Mouse (Mus musculus): ENCODE data around the gene Znrf1.
A peak's percentile ranks its signal among the peaks of the same experiment; 100 is the strongest.

Gene Znrf1

DNA sequence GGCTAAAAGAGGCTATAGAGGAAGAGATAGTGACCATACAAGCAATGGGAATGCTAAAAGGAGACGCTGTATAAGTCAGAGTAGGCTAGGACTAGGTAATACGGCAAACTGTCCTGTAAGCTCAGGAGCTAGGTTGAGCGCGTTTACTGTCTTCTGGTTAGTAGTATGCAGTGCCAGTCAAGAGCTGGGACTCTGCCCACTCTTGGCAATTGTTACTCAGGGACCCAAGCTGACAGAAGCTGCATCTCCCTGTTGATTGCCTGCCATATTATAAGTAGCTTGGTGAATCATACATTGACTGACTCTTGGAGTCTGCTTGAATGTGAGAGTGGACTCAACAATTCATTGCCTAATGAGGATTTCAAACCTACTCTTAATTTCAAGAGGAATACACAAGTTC, 66.2 kb downstream of the Znrf1 start:
- peak; percentile 67 to 76 for DNase-seq

DNA sequence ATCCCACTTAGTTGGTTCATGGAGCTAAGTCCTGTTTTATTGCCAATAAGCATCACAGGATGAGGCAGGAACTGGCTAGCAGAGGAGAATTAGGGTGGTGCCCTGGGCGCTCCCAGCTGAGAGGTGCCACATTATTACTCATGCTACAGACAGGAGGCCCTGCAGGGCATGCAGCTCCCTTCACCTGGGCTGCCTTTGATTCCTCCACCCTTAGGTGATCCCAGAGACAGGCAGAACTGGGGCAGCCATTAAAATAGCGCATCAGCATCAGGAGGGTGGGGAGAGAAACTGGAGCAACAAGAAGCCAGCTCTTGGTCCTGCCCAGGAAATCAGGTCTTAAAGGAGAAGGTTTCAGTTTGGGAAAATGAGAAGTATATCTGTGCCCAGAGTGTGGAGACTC, 69.1 kb downstream of the Znrf1 start:
- DNase-seq = no peak

DNA sequence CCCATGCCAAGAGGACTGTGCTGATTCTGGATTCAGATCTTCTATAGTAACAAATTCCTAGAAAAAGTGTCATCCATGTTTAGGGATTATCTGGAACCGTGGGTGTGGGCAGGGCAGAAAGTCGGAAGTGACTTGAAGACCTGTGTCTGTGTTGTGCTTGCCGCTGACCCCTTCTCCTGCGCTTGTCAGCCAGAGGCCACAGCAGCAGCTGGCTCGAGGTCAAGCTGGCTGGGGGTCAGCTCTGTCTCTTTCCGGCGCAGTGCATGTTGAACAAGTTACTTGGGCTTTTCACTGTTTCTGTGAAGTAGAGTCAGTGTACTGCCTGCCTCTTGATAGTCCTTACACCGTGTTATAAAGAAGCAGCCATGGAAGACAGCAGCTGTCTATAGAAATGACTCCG, 71.1 kb downstream of the Znrf1 start:
- DNase-seq = no peak

DNA sequence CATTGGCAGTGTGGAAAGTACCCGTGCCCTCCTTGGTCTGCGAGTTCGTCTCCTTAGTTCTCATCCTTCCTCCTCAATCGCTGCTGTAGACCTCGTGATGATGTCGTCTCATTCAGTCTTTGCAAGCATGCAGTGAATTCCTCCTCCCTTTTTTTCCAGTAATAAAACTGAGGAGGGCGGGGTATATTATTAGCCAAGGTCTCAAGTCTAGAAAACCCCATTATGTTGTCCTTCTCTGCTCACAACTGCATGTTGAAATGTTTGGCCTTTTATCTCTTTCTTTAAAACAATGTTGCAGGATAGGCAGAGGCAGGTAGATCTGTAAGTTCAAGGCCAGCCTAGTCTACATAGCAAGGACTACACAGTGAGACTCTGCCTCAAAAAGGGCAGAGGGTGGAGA, 71.5 kb downstream of the Znrf1 start:
- DNase-seq = no peak

DNA sequence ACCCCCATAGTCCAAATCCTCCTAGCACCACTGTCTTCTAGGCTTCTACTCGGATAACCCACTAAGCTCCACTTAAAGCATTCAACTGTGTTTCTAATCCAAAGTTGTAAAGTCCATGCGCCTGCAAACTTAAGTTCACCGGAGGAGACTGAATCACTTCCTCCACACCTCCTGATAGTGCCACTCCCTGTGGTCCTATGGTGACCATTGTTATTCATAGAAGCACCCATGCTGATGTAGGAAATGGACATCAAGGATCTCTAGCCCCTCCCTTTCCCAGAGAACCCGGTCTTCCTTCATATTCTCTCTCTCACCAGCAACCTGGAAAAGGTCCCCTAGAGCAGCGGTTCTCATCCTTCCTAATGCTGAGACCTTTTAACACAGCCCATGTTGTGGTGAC, 77.3 kb downstream of the Znrf1 start:
- DNase-seq = no peak

DNA sequence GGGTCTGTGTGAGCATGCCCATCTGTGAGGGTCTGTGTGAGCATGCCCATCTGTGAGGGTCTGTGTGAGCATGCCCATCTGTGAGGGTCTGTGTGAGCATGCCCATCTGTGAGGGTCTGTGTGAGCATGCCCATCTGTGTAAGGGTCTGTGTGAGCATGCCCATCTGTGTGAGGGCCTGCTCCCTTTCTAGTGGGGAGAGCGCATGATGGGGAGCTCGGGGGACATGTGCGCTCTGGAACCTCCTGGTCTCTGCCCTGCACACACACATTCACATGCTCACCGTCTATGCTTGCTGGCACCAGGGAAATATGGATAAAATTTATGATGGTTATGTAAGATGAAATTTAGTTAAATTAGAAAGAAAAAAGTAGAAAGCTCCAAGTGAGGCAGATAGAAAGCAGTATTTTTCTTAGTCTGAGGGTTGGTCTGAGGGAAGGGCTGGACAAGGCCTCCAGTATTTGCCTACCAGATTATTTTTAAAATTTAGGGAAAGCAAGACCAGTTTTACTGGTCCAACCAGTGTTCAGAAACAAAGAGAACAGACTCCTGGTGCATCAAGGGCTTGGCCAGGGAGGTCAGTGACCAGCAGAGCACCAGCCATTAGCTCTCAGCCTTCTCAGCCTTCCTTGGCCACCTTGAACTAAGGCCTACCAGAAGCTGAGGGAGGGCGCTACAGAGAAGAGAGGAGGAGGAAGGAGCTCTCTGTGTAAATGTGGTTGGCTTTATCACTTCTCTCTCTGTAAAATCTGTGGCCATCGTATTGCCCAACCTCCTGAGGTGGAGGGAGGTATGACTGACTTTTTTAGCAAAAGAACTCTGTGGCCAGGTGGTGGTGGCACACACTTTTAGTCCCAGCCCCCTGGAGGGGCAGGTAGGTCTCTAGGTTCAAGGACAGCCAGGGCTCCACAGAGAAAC, 79.1 kb downstream of the Znrf1 start:
- no peak for DNase-seq

DNA sequence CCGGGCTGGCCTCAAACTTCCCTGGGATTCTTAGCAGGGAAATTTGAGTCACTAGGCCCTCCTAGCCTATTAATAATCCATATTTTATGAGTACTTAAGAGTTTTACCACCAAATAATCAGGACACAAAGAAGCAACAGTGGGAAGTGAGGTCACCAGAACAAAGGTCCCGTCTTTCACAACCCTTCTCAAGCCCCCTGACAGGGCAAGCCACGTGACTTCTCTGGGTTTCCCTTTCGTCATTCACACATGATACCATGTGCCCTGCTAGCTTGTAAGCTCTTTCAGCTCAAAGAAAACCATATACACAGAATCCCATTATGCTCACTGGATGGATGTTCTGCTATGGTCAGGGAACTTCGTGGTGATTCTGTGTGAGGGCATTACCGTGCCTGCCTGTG, 81.9 kb downstream of the Znrf1 start:
- DNase-seq = no peak

DNA sequence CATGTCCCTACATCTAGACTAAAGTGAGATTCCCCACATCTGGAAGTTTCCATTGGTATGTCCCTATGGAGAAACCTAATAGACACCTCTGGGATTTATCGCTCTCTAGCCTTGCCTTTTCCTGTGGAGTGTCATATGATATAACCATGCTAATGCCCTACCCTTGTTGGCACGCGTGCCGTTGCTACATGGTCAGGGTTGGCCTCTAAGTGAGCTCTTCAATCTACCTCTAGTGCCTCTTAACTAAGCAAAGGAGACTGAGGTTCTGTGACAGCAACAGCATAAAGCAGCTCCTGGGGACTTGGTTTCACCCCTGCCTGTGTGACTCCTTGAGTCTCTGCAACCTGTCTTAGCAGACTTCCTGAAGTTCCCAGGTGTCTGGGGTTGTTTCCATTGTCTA, 82.4 kb downstream of the Znrf1 start:
- no peak for DNase-seq

DNA sequence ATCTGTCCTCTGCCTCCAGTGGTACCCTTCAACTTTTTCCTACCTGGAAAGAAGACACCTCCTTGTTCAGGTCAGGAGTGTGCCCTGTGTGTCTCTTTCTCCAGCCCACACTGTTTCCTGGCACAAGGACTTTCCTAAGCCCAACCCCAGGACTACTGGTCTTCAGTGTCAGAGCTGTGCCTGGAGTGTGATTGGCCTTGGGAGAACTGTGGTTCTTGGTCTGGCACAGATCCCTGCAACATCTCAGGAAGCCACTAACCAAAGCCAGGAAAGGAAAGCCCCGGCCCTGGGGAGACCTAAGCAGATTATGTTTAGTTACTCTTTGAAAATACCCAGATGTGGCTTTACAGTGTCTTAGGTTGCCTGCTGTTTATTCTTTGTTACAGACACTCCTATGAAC, 84.0 kb downstream of the Znrf1 start:
- DNase-seq = no peak

DNA sequence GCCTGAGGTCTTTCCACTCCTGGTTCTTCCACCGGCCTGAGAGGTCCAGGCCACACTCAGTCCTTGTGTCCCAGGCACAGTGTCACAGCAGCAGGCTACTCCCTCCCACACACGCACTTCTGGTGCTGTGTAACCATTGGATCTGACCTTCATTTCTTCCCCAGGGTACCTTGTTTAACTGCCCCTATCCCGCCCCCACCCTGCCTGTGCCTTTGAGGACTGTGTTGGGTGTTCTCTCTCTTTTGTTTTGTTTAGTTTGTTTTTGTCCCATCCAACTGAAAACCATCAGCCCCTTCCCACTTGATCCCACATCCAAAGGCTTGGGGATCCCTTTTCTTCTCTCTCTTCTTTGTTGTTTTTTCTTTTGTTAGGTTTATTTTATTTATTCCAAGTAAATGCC, 86.2 kb downstream of the Znrf1 start:
- no peak for DNase-seq

DNA sequence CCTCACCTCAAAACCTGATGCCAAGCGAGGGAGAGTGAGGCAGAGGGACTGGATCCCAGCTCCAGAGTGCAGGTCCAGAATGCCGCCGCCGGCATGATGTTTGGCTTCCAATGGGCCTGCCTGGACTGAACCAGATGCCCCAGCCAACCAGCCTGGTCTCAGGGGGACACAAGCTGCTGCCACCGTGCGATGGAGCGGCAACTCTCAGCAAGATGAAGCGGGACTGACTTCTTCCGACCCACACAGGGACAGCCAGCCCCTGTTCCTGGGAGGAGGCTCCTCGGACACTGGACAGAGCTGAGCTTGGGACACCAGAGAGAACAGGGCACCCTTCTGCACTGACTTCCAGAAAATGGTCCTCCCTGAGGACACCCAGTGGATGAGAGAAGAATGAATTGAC, 86.7 kb downstream of the Znrf1 start:
- DNase-seq = peak in 1 of 2 experiments; percentile 11

DNA sequence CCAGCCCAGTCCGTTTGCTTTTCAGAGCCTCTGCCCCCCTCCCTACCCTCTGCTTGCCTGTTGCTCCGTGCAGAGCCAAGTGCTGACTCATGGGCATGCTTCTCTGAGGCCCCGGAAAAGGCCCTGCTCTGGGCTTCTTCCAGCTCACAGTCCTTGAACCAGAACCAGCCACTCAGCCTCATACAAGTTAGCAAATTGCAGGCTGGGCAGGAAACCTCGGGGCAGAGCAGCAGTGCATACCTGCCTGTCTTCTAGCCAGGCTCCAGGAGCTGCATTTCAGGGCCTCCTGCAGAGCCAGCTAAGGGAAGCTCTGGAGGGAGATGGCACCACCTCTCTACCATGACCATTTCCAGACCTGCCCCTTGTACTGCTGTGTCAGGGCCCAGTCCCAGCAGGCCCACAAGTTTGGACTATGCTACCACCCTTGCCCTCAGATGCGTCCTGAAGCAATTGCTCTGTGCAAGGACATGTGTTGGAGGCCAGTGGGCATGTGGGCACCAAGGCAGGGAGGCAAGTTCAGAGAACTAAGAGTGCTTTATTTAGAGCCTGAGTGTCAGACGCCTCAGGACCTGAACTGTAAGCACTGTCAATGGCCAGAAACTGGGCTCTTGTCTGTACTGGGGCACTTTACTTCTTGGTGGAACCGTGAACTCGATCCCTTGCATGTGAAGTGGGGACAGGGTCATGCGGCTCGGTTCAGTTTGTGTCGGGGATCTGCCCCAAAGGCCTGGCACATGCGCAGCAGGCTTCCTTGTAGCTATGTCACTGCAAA, 88.4 kb downstream of the Znrf1 start:
- peak; percentile 75 to 78 for DNase-seq

DNA sequence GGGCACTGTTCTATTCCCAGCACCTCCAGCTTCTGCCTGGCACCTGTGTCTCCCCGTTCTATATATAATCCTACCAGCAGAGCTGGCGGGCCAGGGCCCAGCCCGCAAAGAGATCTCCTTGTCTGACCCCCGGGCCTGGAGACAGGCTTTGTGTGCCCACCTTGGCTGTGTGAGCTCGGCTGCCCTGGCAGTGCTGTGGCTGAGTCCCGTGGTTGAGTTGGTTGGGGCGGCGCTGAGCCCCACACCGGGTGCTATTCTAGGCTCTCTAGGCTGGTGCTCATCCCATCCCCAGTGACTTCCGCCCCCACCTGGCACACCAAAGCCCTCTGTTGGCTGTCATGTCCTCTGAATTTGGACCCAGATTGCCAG, 88.9 kb downstream of the Znrf1 start:
- peak; percentile 33 to 40 for DNase-seq

DNA sequence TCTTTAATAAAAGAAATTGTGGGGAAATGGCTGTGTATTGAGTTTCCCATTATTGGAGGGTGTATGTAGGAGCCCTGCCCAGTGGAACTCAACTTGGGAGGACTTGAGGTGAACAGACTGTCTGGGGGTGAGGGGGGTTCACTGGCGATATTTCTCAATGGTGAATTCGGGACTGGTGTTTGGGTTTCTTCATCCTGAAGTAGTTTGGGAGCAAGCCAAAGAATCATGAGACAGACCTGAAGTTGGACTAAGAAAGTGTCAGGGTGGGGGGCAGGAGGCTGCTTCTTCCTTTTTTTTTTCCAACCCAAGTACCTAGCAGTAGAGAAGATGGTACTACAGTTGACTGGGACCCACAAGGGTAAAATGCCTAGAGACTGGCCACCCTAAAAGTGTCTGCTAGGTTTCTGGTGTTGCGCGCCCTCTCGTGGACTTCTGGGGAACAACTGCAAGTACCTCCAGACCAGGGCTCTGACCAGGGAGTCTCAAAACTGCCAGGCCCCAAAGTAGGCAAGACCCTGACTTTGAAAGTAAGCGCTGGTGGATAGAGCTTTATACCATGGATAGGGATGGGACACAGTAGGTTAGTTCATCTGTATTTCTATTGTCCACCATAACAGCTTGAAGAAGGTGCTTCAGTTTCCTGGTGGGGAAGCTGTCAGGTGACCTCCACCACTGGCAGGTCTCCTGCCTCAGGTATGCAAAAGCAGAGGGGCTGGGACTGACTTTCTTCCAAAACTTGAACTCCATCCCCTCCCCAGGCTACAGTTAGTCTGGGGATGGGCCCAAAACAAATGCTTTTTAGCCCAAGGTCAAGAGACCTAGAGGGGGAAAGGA, 90.0 kb downstream of the Znrf1 start:
- DNase-seq = peak; percentile 81 to 86

DNA sequence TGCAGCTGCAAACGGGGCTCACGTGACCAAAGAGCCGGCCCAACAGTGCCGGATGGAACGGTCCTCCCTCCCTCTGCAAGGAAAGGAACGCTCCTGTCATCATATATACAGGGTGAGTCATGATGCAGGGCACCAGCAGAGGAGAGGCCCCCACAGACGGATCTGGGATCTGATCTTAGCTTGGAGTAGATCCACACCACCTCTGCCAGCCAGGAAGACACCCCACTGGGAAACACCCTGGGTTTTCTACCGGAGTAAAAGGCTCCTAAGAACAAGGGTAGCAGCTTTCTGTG, 90.6 kb downstream of the Znrf1 start:
- peak in 1 of 2 experiments; percentile 22 for DNase-seq

DNA sequence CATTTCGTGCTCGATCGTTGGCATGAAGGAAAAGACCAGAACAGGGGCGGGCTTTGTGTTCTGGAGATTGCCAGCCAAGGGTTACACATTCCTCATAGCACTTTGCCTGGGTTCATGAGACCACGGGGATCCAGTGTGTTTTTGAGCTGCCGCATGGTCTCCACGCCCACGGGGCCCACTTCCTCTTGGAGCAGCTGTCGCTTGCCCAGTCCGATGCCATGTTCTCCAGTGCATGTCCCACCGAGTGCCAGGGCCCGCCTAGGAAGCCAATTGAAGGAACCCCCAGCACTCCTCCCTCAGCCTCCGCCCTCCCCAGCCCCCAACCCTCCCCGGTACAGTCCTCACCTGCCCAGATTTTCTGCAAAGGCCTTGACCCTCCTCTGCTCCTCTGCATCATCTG, 91.0 kb downstream of the Znrf1 start:
- no peak for DNase-seq

DNA sequence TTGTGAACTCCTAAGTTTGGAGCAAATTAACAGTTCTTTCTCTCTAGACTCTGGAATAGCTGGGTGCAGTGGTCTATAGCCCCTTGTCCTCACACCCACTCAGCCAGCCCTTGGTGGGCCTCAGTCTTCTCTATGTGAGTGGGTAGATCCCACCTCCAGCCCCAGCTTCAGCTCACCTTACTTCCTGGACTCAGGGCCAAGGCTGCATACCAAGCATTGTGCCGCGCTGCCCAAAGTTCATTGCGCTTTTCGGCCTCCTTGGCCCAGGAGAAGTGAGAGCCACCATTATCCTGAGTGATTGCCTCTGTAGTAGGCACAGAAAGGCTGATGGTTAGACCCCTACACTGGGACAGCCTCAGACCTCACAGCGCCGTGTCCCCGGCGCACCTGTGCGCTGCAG, 92.0 kb downstream of the Znrf1 start:
- DNase-seq = no peak

DNA sequence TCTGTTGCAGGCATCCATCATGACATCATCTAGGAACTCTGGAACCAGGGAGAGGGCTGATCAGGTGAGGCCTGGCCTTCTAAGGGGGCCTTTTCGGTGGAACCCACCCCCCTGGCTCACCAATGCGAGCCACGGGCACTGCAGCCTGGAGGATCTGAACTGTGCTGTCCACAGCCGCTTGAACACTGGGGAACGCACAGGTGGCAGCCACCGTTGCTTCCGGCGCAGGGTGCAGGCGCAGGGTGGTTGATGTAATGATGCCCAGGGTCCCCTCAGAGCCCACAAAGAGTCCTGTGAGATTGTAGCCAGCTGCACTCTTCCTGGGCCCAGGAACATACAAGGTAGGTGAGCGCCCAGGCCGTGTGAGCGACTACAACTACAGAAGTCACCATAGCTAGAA, 92.5 kb downstream of the Znrf1 start:
- DNase-seq = no peak

DNA sequence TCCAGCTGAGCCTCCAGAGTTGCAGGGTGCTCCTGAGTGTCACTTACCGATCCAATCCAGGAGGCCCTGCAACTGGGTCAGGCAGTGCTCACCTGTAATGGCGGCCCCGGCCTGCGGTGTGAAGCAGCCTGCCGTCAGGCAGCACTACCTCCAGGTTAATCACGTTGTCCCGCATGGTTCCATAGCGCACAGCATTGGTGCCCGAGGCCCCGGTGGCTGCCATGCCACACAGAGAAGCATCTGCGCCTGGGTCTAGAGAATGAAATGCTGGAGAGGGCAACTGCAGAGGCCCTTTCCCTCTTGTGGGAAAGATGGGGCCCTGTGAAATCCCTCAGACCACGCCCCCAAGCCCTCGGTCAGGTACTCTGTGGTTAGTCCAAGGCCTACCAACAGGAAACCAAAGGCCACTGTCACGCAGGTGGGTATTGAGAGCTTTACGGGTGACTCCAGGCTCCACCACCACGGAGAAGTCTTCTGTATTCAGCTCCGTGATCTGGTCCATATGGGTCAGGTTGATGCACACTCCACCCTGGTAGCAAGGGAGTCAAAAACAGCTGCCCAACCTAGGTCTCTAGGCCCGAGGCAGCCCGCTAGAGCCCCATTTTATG, 93.1 kb downstream of the Znrf1 start:
- no peak for DNase-seq

DNA sequence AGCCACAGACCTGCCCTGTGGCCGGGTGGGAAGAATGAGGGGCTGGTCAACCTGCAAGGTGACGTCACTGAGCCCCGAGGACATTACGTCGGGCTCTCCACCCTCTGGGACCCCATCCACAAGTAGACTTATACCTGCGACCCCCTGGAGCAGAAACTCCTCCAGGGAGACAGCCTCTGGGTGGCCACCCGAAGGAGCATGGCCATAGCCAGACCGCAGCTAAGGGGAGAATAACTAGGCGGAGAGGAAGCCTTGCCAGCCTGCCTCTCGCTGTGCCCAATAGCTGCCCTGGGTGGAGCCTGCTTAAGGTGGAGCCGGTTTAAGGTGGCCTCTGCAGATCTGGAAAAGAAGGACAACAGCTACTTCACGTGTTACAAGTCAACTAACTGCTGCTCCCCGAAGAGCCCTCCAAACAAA, 94.2 kb downstream of the Znrf1 start, which contains the start of gene Ldhd:
TSS of gene Ldhd (minus strand) at position 270 of the 417 bp plus-strand sequence.
- DNase-seq = peak; percentile 75 to 77

DNA sequence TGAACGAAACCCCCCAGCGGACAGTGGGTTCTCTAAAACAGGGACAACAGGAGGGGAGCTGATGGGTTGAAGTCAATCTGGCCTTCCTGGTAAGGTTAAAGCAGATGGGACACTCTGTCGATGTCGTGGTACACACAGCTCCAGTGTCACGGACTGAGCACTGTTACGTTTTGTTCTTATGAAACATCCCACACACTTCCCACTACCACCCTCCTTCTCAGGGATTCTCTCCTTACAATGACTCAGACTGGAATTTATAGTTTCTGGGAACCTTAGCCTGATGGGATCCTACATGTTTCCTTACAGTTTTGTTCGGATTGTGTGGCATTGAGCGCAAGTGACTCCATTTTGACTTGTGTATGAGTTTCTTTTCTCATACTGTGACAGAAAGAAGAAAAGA, 95.7 kb downstream of the Znrf1 start:
- DNase-seq = no peak

DNA sequence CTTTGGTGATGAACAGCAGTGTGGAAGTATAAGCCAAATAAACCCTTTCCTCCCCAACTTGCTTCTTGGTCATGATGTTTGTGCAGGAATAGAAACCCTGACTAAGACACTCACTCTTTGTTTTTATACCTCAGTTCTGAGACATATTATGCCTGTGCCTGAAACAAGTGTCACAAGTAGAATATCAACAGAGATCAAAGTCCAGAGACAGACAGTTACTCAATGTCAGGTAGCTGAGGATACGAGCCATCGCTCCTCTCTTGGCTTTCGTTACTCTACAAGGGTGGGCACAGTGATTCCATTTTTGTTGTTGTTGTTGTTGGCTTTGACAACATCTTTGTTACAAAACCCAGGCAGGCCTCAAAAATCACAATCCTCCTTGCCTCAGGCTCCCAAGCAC, 97.1 kb downstream of the Znrf1 start:
- no peak for DNase-seq

DNA sequence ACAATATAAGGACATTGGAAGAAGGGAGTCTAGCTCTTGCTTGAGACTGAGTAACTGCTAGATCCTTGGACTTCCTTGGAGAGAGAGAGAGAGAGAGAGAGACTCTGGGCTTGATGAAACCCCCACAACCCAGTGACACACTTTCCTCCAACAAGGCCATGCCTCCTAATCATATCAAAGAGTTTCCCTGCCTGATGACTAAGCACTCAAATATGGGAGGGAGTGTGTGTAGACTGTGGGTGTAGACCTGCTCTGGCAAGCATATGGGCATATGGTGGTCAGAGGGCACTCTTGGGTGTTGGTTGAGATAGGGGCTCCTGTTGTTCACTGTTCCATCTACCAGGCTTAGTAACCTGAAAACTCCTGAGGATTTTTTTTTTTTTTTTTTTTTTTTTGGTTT, 102.2 kb downstream of the Znrf1 start:
- DNase-seq = no peak
